ENCODE assay signal across 9 mouse cellular contexts in genomic region chr2:117512551-117512950, GRCm38 (mm10).
DNase-seq lines count a peak whose midpoint lies in the region.
"Had no signal": no experiment of that assay in that cellular context is flagged by ENCODE, and none has a peak within 500 bp of the region (broad histone marks: within the 10 kb centered on the region; RNA-seq: fewer than 3 reads in every experiment).

No protein-coding gene starts in this region.

- DNase-seq in gastrocnemius, postnatal 25 days, result peak; percentile 9
- no peak for DNase-seq in gastrocnemius, adult 18-20 months (ENCODE audit: low spot score)
- peak; percentile 12 for DNase-seq in ovary, postnatal 36 days (ENCODE audit: low spot score)
- DNase-seq in ovary, postnatal 14 days (ENCODE audit: low spot score), result no peak
- peak; percentile 40 for DNase-seq in fibroblast of lung, adult 2 months (ENCODE audit: low read depth)
- DNase-seq in spleen, postnatal 14 days (ENCODE audit: low spot score in 2 of 2), result no peak
- no peak for DNase-seq in urinary bladder, adult 2 months (ENCODE audit: low spot score)
- DNase-seq in spleen, postnatal 10 days (ENCODE audit: low spot score in 2 of 2), result no peak
- DNase-seq: thymus, postnatal 4 days had no signal

Comparison
In these comparisons a context has a peak if more than half of its experiments do, and no peak if none do; other contexts are left out.
1. DNase-seq: peak in gastrocnemius, postnatal 25 days (single experiment), ovary, postnatal 36 days (single experiment) and fibroblast of lung, adult 2 months (single experiment); none in gastrocnemius, adult 18-20 months (single experiment), ovary, postnatal 14 days (single experiment), spleen, postnatal 14 days (0 of 2), urinary bladder, adult 2 months (single experiment) and spleen, postnatal 10 days (0 of 2).